Mouse (Mus musculus) lung, adult 2 months (tissue): ENCODE results near the gene Kmt2a. TPM values are rescaled to one million over a fixed set of nuclear protein-coding genes. Genes with fewer than 3 reads are reported as not detected.

ENCODE experiments used
- DNase-seq: peaks from one replicate; pipeline ENCODE4 v3.0.0; 2022
- H3K4me1 ChIP-seq: fragments of 200-500 bp; 2 replicates; pipeline ENCODE4 v1.6.1; 2011; ENCODE audit warnings: low read length; ENCODE audit not compliant: control insufficient read depth, insufficient read depth
- H3K4me3 ChIP-seq: fragments of 200-500 bp; replicated peaks from 2 replicates; pipeline ENCODE3; 2011; ENCODE audit warnings: low read depth, mild to moderate bottlenecking, control low read depth, low read length; ENCODE audit errors: extremely low read depth
- CTCF ChIP-seq: fragments of 200-500 bp; IDR thresholded peaks from 2 replicates; pipeline ENCODE4 v1.5.1; 2011; ENCODE audit warnings: mild to moderate bottlenecking, low read length, control low read depth; ENCODE audit not compliant: insufficient read depth
- POLR2A ChIP-seq: fragments of 200-500 bp; IDR thresholded peaks from 2 replicates; pipeline ENCODE4 v1.6.1; 2011; ENCODE audit warnings: low read depth, mild to moderate bottlenecking, control low read depth, low read length, borderline replicate concordance; ENCODE audit errors: extremely low read depth
- WGBS: fragments of 180-500 bp; shearing (Covaris S2); methylation state at CpG from one replicate; pipeline ENCODE4 v1.1.7; 2018; 5-methylcytosine and 5-hydroxymethylcytosine counted together
- polyA plus RNA-seq: library from polyadenylated mRNA; depleted of rRNA; stranded (reverse); fragments of >200 nt; gene quantifications from 2 replicates; pipeline ENCODE4 v1.2.3, GENCODE M21; 2012

Kmt2a gene
- polyA plus RNA-seq, 1 experiment: 22.6 TPM

- peak; percentile 69 for DNase-seq
- 43% methylated on average over 7 of the region's 7 CpGs for WGBS
- Histone ChIP-seq H3K4me1 (no peaks in the 10 kb centered on the region), H3K4me3 (no peak overlapping the region)
- peak; percentile 71 for TF ChIP-seq CTCF
- TF ChIP-seq POLR2A: no peak
Measured at GRCm38 (mm10) chr9:44836439-44836838, 44.7 kb downstream of the Kmt2a start.

- no peak overlapping the region for H3K4me3 ChIP-seq
- TF ChIP-seq POLR2A: no peak
- peak; percentile 25 for DNase-seq
- no peaks in the 10 kb centered on the region for H3K4me1 ChIP-seq
- WGBS: 55% methylated on average over 4 of the region's 4 CpGs
Measured at GRCm38 (mm10) chr9:44832356-44832755, 48.7 kb downstream of the Kmt2a start.

DNA sequence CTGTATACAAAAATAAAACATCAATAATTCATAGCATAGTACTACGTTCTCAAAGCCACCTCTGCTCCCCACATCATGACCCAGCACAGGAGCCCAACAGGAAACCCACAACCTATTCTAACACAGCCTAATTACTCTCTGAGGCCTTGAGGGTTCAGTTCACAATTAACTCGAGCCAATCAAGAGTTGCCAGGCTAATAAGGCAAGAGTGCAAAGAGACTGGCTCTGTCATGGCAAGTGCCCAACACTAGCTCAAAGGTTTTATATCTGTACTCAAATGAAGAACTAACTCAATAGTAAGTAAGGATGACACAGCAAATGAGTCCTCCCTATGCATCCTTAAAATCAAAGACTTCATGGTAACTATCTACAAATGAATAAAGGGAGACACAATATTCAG is 50.6 kb downstream of the Kmt2a start:
- 75% methylated on average over 2 of the region's 2 CpGs for WGBS
- Histone ChIP-seq H3K4me1 (no peaks in the 10 kb centered on the region), H3K4me3 (no peak overlapping the region)
- DNase-seq: no peak
- no peak for TF ChIP-seq CTCF
- no peak for TF ChIP-seq POLR2A

GRCm38 (mm10) chr9:44828944-44829343 is 52.2 kb downstream of the Kmt2a start:
- TF ChIP-seq CTCF (no peak), POLR2A (no peak)
- 97% methylated on average over 11 of the region's 11 CpGs for WGBS
- Histone ChIP-seq H3K4me1 (no peaks in the 10 kb centered on the region), H3K4me3 (no peak overlapping the region)
- no peak for DNase-seq

DNA sequence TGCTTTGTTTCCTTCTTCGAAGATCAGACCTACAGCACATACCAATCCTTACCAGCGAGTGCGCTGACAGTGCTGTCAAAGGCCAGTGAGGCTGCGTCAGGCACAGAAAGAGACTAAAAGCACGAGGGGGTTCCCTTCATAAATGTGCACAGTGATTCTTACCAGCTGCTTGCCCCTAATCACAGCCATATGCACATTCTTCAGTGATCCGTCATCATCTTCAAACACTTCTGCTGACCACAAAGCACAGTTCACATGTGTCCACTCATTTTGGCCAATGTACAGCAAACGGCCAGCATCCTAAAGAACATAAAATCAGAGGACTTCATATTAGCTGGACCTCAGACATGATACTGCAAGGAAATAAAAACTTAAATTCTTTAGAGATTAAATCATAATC is 54.4 kb downstream of the Kmt2a start:
- TF ChIP-seq POLR2A (no peak), CTCF (no peak)
- no peak for DNase-seq
- WGBS: 79% methylated on average over 7 of the region's 7 CpGs
- Histone ChIP-seq H3K4me3 (no peak overlapping the region), H3K4me1 (no peaks in the 10 kb centered on the region)

DNA sequence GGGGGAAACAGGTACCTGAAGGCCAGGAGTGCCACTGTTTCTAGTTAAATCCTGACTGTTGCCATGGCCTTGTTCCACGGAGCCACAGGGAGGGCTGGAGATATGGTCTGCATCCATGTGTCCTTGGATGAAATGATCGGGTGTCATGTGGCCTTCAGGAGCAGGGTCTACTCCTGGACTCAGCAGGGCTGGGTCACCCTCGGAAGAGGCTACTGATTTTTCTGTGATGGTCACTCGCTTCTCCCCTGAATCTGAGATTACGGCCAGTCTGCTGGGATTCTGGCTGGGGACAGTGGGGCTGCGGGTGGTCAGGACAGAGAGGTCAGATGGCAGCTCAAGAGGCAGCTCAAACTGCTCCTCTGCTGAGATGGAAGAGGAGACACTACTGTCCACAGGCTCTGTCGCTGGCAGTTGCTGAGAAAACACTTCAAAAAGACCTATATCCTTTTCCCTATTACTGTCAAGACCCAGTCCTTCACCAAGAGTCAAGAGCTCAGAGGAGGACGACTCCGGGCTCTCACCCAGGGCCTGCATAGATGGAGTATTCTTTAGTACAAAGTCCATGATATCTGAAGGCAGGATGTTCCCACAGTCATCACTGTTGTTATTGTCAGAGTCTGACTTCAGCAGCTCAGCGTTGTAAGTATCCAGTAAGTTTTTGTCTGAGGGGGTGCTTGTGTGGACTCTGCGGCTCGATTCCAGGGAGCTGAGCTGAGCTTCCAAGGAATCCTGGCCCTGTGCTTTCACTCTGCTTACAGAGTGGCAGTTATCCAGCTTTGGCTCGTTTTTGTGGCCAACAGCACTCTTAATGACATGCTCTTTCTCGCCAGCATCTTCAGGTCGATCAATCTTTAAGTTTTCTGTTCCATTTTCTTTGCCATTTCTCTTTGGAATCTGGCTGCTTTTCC is 60.9 kb downstream of the Kmt2a start:
- TF ChIP-seq POLR2A (no peak), CTCF (no peak)
- 81% methylated on average over 15 of the region's 15 CpGs for WGBS
- Histone ChIP-seq H3K4me1 (no peaks in the 10 kb centered on the region), H3K4me3 (no peak overlapping the region)
- DNase-seq: no peak

- DNase-seq: no peak
- WGBS: 83% methylated on average over 5 of the region's 5 CpGs
- Histone ChIP-seq H3K4me3 (no peak overlapping the region), H3K4me1 (no peaks in the 10 kb centered on the region)
- TF ChIP-seq CTCF (no peak), POLR2A (no peak)
Measured at GRCm38 (mm10) chr9:44817522-44817921, 63.6 kb downstream of the Kmt2a start.

DNA sequence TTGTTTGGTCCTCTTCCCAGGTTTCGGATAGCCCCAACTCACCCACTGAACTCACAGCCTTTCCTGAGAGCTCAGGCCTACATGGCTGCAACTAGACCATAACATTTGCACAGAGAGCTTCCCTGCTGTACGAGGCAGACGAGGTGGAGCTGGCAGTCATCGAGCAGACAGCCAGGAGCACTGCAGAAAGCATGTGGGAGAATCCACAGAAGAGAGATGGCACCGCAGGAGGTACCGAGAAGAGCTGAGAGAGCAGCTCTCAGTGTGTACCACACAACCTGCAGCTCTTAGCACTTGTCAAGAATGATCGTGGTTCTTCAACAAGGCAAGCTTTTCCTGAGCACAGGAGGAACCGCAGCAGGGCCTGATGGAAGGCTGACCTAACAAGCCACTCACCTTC is 66.9 kb downstream of the Kmt2a start:
- DNase-seq: no peak
- WGBS: 92% methylated on average over 8 of the region's 8 CpGs
- H3K4me3 ChIP-seq: no peak overlapping the region
- TF ChIP-seq POLR2A (no peak), CTCF (no peak)
- no peaks in the 10 kb centered on the region for H3K4me1 ChIP-seq

- WGBS: 66% methylated on average over 10 of the region's 10 CpGs
- Histone ChIP-seq H3K4me1 (no peaks in the 10 kb centered on the region), H3K4me3 (no peak overlapping the region)
- DNase-seq: no peak
- no peak for TF ChIP-seq CTCF
- TF ChIP-seq POLR2A: no peak
Measured at GRCm38 (mm10) chr9:44810316-44810715, 70.8 kb downstream of the Kmt2a start.

DNA sequence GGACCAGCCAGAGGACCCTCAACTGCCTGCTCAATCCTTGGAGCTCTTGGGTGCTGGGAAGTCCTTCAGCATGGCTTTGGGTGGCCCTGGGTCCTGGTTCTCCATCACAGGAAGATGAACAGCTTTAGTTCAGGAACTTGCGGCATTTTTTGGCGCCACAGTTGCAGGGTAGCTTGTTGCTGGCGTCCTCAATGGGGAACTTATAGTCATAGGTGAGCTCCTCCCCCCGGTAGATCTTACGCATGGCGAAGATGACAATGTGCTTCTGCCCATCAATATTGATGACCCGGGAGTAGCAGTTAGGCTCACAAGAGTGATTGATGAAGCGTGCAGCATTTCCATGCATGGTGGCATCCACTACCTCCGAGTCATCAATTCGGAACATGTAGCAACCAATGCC is 73.3 kb downstream of the Kmt2a start:
- Histone ChIP-seq H3K4me3 (no peak overlapping the region), H3K4me1 (no peaks in the 10 kb centered on the region)
- no peak for TF ChIP-seq POLR2A
- TF ChIP-seq CTCF: no peak
- 94% methylated on average over 10 of the region's 10 CpGs for WGBS
- no peak for DNase-seq

GRCm38 (mm10) chr9:44807141-44807540 is 74.0 kb downstream of the Kmt2a start:
- Histone ChIP-seq H3K4me3 (no peak overlapping the region), H3K4me1 (no peaks in the 10 kb centered on the region)
- WGBS: 62% methylated on average over 5 of the region's 5 CpGs
- no peak for DNase-seq
- no peak for TF ChIP-seq POLR2A
- TF ChIP-seq CTCF: no peak

DNA sequence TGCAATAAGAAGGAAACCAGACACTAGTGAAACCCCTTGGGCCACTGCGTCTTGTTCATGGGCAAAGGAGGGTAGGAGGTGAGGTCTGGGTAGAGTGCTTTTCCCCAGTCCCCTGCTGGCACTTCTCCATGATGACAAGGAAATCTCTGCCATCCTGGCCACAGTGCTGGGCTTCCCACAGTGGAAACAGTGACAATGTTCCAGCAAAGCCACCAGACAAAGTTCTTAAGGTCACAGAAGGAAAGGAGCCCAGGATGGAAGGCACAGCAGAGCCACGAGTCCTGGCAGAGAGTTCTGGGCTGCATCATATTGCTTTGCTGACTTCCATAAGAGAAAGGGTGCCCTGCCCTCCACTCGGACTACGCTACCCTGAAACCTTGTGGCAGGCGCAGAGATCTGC is 75.6 kb downstream of the Kmt2a start:
- TF ChIP-seq POLR2A (no peak), CTCF (no peak)
- 87% methylated on average over 5 of the region's 5 CpGs for whole genome bisulfite sequencing
- DNase-seq: no peak
- H3K4me3 ChIP-seq: no peak overlapping the region
- H3K4me1 ChIP-seq: no peaks in the 10 kb centered on the region
